Mouse (Mus musculus): ENCODE measurements at regions not wholly inside any gene's neighbourhood (a gene's known extent, or its start where the extent isn't known, plus 50 kb on each side); places are given as distances from the start of the nearest gene placed in this dataset.

GRCm38 (mm10) chr19:54755451-54755850, 371.6 kb downstream of the Gpam start:
- no peak overlapping the region for H3K4me3 ChIP-seq (replicated peaks; ENCODE audit: low read length)
- H3K4me1 ChIP-seq (replicated peaks; ENCODE audit: low read depth, low read length): no peaks in the 10 kb centered on the region
- no peaks in the 10 kb centered on the region for H3K27me3 ChIP-seq (ENCODE audit: insufficient read depth, low read length)
- H3K36me3 ChIP-seq (ENCODE audit: insufficient read depth, low read length): no peaks in the 10 kb centered on the region
- no peaks in the 10 kb centered on the region for H3K9me3 ChIP-seq (ENCODE audit: low read length)
- no peak for TF ChIP-seq NANOG (IDR thresholded peaks at IDR 0.05; ENCODE audit: borderline replicate concordance, low read length)
- TF ChIP-seq CTCF (conservative IDR thresholded peaks at IDR 0.05; ENCODE audit: low read length): no peak
- TF ChIP-seq POU5F1 (IDR thresholded peaks at IDR 0.05; ENCODE audit: borderline replicate concordance, low read length): no peak

- TF ChIP-seq NANOG (IDR thresholded peaks at IDR 0.05; ENCODE audit: borderline replicate concordance, low read length): no peak
- TF ChIP-seq CTCF (conservative IDR thresholded peaks at IDR 0.05; ENCODE audit: low read length): no peak
- no peak for TF ChIP-seq POU5F1 (IDR thresholded peaks at IDR 0.05; ENCODE audit: borderline replicate concordance, low read length)
- H3K36me3 ChIP-seq (ENCODE audit: insufficient read depth, low read length): no peaks in the 10 kb centered on the region
- H3K4me3 ChIP-seq (replicated peaks; ENCODE audit: low read length): no peak overlapping the region
- no peaks in the 10 kb centered on the region for H3K9me3 ChIP-seq (ENCODE audit: low read length)
- H3K27me3 ChIP-seq (ENCODE audit: insufficient read depth, low read length): no peaks in the 10 kb centered on the region
- H3K4me1 ChIP-seq (replicated peaks; ENCODE audit: low read depth, low read length): no peaks in the 10 kb centered on the region
Measured at GRCm38 (mm10) chr19:54733938-54734337, 393.1 kb downstream of the Gpam start.

DNA sequence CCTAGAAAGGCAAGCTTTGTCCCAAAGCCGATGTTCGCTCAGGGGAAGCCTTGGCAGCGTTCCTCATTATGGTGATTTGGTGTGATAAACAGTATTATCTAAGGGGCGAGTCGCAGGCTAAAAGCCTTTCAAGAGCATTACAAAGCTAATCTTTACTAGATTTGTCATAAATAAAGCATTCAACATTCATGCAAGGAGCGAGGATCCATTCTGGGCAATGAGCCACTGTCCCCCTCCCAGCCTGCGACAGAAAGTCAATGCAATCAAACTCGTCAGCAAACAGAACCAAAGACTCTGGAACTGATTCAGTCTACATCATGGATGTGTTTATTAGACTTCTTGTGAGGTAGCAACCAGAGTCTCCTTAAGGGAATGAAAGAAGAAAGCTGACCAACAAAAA, 395.3 kb downstream of the Gpam start:
- TF ChIP-seq POU5F1 (IDR thresholded peaks at IDR 0.05; ENCODE audit: borderline replicate concordance, low read length): no peak
- Histone ChIP-seq H3K36me3 (ENCODE audit: insufficient read depth, low read length) (no peaks in the 10 kb centered on the region), H3K4me3 (replicated peaks; ENCODE audit: low read length) (no peak overlapping the region), H3K4me1 (replicated peaks; ENCODE audit: low read depth, low read length) (no peaks in the 10 kb centered on the region), H3K27me3 (ENCODE audit: insufficient read depth, low read length) (no peaks in the 10 kb centered on the region), H3K9me3 (ENCODE audit: low read length) (no peaks in the 10 kb centered on the region)

DNA sequence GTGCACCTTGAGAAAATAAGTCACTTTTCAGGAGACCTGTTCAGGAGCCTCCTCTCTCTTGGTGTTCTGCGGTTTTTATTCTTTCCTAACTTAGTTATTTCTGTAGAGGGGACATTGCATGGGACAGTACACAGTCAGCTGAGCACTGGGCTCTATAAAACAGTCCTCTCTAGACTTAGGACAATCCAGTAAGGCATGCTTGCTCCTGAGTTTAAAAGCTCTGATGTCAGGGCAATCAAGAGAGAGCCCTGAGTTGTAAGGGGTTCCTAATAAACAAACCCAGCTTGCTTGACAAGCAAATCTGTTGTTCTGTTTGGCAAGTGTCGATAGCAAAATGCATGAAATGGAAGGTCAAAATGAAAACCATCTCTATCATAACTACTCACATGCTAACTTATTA, 395.7 kb downstream of the Gpam start:
- Histone ChIP-seq H3K36me3 (ENCODE audit: insufficient read depth, low read length) (no peaks in the 10 kb centered on the region), H3K9me3 (ENCODE audit: low read length) (no peaks in the 10 kb centered on the region), H3K27me3 (ENCODE audit: insufficient read depth, low read length) (no peaks in the 10 kb centered on the region), H3K4me1 (replicated peaks; ENCODE audit: low read depth, low read length) (no peaks in the 10 kb centered on the region), H3K4me3 (replicated peaks; ENCODE audit: low read length) (no peak overlapping the region)
- TF ChIP-seq CTCF (conservative IDR thresholded peaks at IDR 0.05; ENCODE audit: low read length): no peak
- TF ChIP-seq POU5F1 (IDR thresholded peaks at IDR 0.05; ENCODE audit: borderline replicate concordance, low read length): no peak
- TF ChIP-seq NANOG (IDR thresholded peaks at IDR 0.05; ENCODE audit: borderline replicate concordance, low read length): no peak

- no peaks in the 10 kb centered on the region for H3K9me3 ChIP-seq (ENCODE audit: low read length)
- TF ChIP-seq NANOG (IDR thresholded peaks at IDR 0.05; ENCODE audit: borderline replicate concordance, low read length) (no peak), CTCF (conservative IDR thresholded peaks at IDR 0.05; ENCODE audit: low read length) (no peak)
- no peaks in the 10 kb centered on the region for H3K36me3 ChIP-seq (ENCODE audit: insufficient read depth, low read length)
- H3K4me3 ChIP-seq (replicated peaks; ENCODE audit: low read length): no peak overlapping the region
- H3K4me1 ChIP-seq (replicated peaks; ENCODE audit: low read depth, low read length): no peaks in the 10 kb centered on the region
- H3K27me3 ChIP-seq (ENCODE audit: insufficient read depth, low read length): no peaks in the 10 kb centered on the region
Measured at GRCm38 (mm10) chr19:54730801-54731200, 396.2 kb downstream of the Gpam start.

GRCm38 (mm10) chr19:54730296-54730695, 396.7 kb downstream of the Gpam start:
- Histone ChIP-seq H3K4me3 (replicated peaks; ENCODE audit: low read length) (no peak overlapping the region), H3K36me3 (ENCODE audit: insufficient read depth, low read length) (no peaks in the 10 kb centered on the region), H3K4me1 (replicated peaks; ENCODE audit: low read depth, low read length) (no peaks in the 10 kb centered on the region), H3K27me3 (ENCODE audit: insufficient read depth, low read length) (no peaks in the 10 kb centered on the region), H3K9me3 (ENCODE audit: low read length) (no peaks in the 10 kb centered on the region)
- TF ChIP-seq CTCF (conservative IDR thresholded peaks at IDR 0.05; ENCODE audit: low read length): no peak
- no peak for TF ChIP-seq POU5F1 (IDR thresholded peaks at IDR 0.05; ENCODE audit: borderline replicate concordance, low read length)
- TF ChIP-seq NANOG (IDR thresholded peaks at IDR 0.05; ENCODE audit: borderline replicate concordance, low read length): no peak

GRCm38 (mm10) chr19:54722091-54722490, 404.9 kb downstream of the Gpam start:
- Histone ChIP-seq H3K4me1 (replicated peaks; ENCODE audit: low read depth, low read length) (no peaks in the 10 kb centered on the region), H3K4me3 (replicated peaks; ENCODE audit: low read length) (no peak overlapping the region), H3K27me3 (ENCODE audit: insufficient read depth, low read length) (no peaks in the 10 kb centered on the region), H3K36me3 (ENCODE audit: insufficient read depth, low read length) (no peaks in the 10 kb centered on the region), H3K9me3 (ENCODE audit: low read length) (no peaks in the 10 kb centered on the region)
- TF ChIP-seq POU5F1 (IDR thresholded peaks at IDR 0.05; ENCODE audit: borderline replicate concordance, low read length) (no peak), NANOG (IDR thresholded peaks at IDR 0.05; ENCODE audit: borderline replicate concordance, low read length) (no peak), CTCF (conservative IDR thresholded peaks at IDR 0.05; ENCODE audit: low read length) (no peak)

DNA sequence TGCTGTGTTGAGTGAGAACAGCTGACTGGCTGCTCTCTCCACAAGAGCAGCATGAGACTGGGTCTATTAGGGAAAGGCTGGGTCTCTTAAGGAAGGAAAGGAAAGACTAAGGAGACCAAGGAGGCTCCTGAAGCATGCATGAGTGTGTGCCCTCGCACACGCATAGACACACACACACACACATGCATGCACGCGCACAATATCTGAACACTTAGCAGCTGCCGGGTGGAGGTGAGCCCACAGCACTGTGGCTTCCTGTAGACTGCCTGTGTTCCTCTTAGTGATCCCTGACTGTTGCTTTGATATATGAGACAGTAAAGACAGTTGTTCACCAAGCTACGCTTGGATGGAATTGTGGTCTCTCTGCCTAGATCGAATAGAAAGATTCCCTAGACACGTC, 429.6 kb downstream of the Gpam start:
- H3K4me1 ChIP-seq (replicated peaks; ENCODE audit: low read depth, low read length): no peaks in the 10 kb centered on the region
- no peak for TF ChIP-seq POU5F1 (IDR thresholded peaks at IDR 0.05; ENCODE audit: borderline replicate concordance, low read length)
- no peak for TF ChIP-seq CTCF (conservative IDR thresholded peaks at IDR 0.05; ENCODE audit: low read length)
- TF ChIP-seq NANOG (IDR thresholded peaks at IDR 0.05; ENCODE audit: borderline replicate concordance, low read length): no peak

GRCm38 (mm10) chr19:54693714-54694113, 433.3 kb downstream of the Gpam start:
- no peaks in the 10 kb centered on the region for H3K27me3 ChIP-seq (ENCODE audit: insufficient read depth, low read length)
- no peaks in the 10 kb centered on the region for H3K36me3 ChIP-seq (ENCODE audit: insufficient read depth, low read length)
- H3K4me1 ChIP-seq (replicated peaks; ENCODE audit: low read depth, low read length): no peaks in the 10 kb centered on the region
- no peaks in the 10 kb centered on the region for H3K9me3 ChIP-seq (ENCODE audit: low read length)
- TF ChIP-seq CTCF (conservative IDR thresholded peaks at IDR 0.05; ENCODE audit: low read length) (no peak), NANOG (IDR thresholded peaks at IDR 0.05; ENCODE audit: borderline replicate concordance, low read length) (no peak)
- H3K4me3 ChIP-seq (replicated peaks; ENCODE audit: low read length): no peak overlapping the region

More for the DNA sequence above, 429.6 kb downstream of the Gpam start:
- Histone ChIP-seq H3K27me3 (ENCODE audit: insufficient read depth, low read length) (no peaks in the 10 kb centered on the region), H3K4me3 (replicated peaks; ENCODE audit: low read length) (no peak overlapping the region), H3K9me3 (ENCODE audit: low read length) (peaks cover 3% of the 10 kb centered on the region; the same call in 1 of the 2 replicates), H3K36me3 (ENCODE audit: insufficient read depth, low read length) (no peaks in the 10 kb centered on the region)

Data from E14TG2a.4 (cell line).